Comparison of ENCODE assay signal across 10 mouse cellular contexts in genomic region chr1:193951936-193952335, GRCm38 (mm10).
"Had no signal": no experiment of that assay in that cellular context is flagged by ENCODE, and none has a peak within 500 bp of the region (broad histone marks: within the 10 kb centered on the region; RNA-seq: fewer than 3 reads in every experiment).

No protein-coding gene starts in this region.

- DNase-seq: kidney, postnatal 25 days; layer of hippocampus, adult 9-11 months; liver, postnatal 0 days; lung, embryonic 14.5 days; retina, postnatal 1 day; right cerebral cortex, postnatal 25 days; spleen, adult 18-20 months; thymus, postnatal 36 days had no signal

- ATAC-seq: liver, postnatal 0 days; lung, postnatal 0 days; midbrain, embryonic 15.5 days had no signal
